9 mouse cellular contexts compared by ENCODE assay signal in genomic region chr11:83424681-83425080, GRCm38 (mm10). TPM values are rescaled to one million over a fixed set of nuclear protein-coding genes. Genes with fewer than 3 reads are reported as not detected.
A peak's percentile ranks its signal among the peaks of the same experiment; 100 is the strongest.
DNase-seq lines count a peak whose midpoint lies in the region; ATAC-seq and TF ChIP-seq lines count a peak whose summit lies in the region.
"Had no signal": no experiment of that assay in that cellular context is flagged by ENCODE, and none has a peak within 500 bp of the region (broad histone marks: within the 10 kb centered on the region; RNA-seq: fewer than 3 reads in every experiment).

No protein-coding gene starts in this region.

- H3K4me3 ChIP-seq in bone marrow, adult 2 months (replicated peaks; ENCODE audit: control insufficient read depth, low read depth, low read length), result no peak overlapping the region
- H3K4me3 ChIP-seq in embryonic facial prominence, embryonic 14.5 days (ENCODE audit: low read depth, low read length), result no peak overlapping the region
- H3K4me3 ChIP-seq in hindbrain, embryonic 10.5 days, result no peak overlapping the region
- no peak overlapping the region for H3K4me3 ChIP-seq in left cerebral cortex, adult 2 months
- no peak overlapping the region for H3K4me3 ChIP-seq in midbrain, embryonic 12.5 days
- H3K4me3 ChIP-seq: liver, embryonic 15.5 days had no signal

- H3K4me1 ChIP-seq in bone marrow, adult 2 months (ENCODE audit: control insufficient read depth, insufficient read depth, low read length), result peaks cover 1% of the 10 kb centered on the region; the same call in 1 of the 2 replicates
- no peaks in the 10 kb centered on the region for H3K4me1 ChIP-seq in embryonic facial prominence, embryonic 14.5 days (ENCODE audit: control insufficient read depth, insufficient read depth, low read length)
- peaks cover 12% of the 10 kb centered on the region for H3K4me1 ChIP-seq in hindbrain, embryonic 10.5 days (replicated peaks)
- H3K4me1 ChIP-seq in midbrain, embryonic 12.5 days, result peaks cover 3% of the 10 kb centered on the region; the same call in 1 of the 2 replicates

- peak; percentile 19; the same call in 1 of the 2 replicates for ATAC-seq in embryonic facial prominence, embryonic 14.5 days (ENCODE audit: low read depth)
- ATAC-seq in midbrain, embryonic 12.5 days (ENCODE audit: low FRiP score, low read depth), result peak; percentile 34; the same call in 1 of the 2 replicates

- H3K9ac ChIP-seq in embryonic facial prominence, embryonic 14.5 days (ENCODE audit: low read depth, low read length), result no peak overlapping the region
- no peak overlapping the region for H3K9ac ChIP-seq in midbrain, embryonic 12.5 days (replicated peaks)
- H3K9ac ChIP-seq: liver, embryonic 15.5 days had no signal

- intact Hi-C loops in left cerebral cortex, adult 2 months (cut with DNase I), result loop anchor here (1.0 to 2.0 kb wide), 2 partner anchors 67 to 98 kb away; no protein-coding TSS in a partner anchor

- no peak for TF ChIP-seq POLR2A in bone marrow, adult 2 months (IDR thresholded peaks at IDR 0.05; ENCODE audit: borderline replicate concordance, control insufficient read depth, low read depth, low read length)

- peaks cover 35% of the 10 kb centered on the region for H3K27me3 ChIP-seq in embryonic facial prominence, embryonic 14.5 days (replicated peaks; ENCODE audit: control insufficient read depth, insufficient read depth, low read length)
- peaks cover 66% of the 10 kb centered on the region for H3K27me3 ChIP-seq in hindbrain, embryonic 10.5 days (ENCODE audit: insufficient read depth, poor library complexity, severe bottlenecking)
- H3K27me3 ChIP-seq in midbrain, embryonic 12.5 days, result peaks cover 71% of the 10 kb centered on the region

- H3K36me3 ChIP-seq in embryonic facial prominence, embryonic 14.5 days (ENCODE audit: control insufficient read depth, insufficient read depth, low read length), result no peaks in the 10 kb centered on the region
- no peaks in the 10 kb centered on the region for H3K36me3 ChIP-seq in hindbrain, embryonic 10.5 days
- H3K36me3 ChIP-seq in midbrain, embryonic 12.5 days, result no peaks in the 10 kb centered on the region
- H3K36me3 ChIP-seq: liver, embryonic 15.5 days had no signal

- H3K9me3 ChIP-seq in embryonic facial prominence, embryonic 14.5 days (ENCODE audit: control insufficient read depth, low read length), result no peaks in the 10 kb centered on the region
- H3K9me3 ChIP-seq in hindbrain, embryonic 10.5 days, result no peaks in the 10 kb centered on the region
- H3K9me3 ChIP-seq in midbrain, embryonic 12.5 days, result no peaks in the 10 kb centered on the region
- H3K9me3 ChIP-seq: liver, embryonic 15.5 days had no signal

- WGBS in bone marrow, adult 2 months, result 11% methylated on average over 8 of the region's 8 CpGs
- WGBS in embryonic facial prominence, embryonic 14.5 days, result 6% methylated on average over 8 of the region's 8 CpGs
- WGBS in hindbrain, embryonic 10.5 days, result 8% methylated on average over 8 of the region's 8 CpGs
- WGBS in midbrain, embryonic 12.5 days, result 10% methylated on average over 8 of the region's 8 CpGs

- peak; percentile 73 for DNase-seq in gastrocnemius, adult 18-20 months (ENCODE audit: low spot score)
- no peak for DNase-seq in gastrocnemius, postnatal 25 days
- peak; percentile 50 for DNase-seq in embryonic facial prominence, embryonic 14.5 days (ENCODE audit: low spot score)
- peak; percentile 80 for DNase-seq in hindbrain, embryonic 10.5 days (ENCODE audit: low spot score)
- DNase-seq in left cerebral cortex, adult 2 months (ENCODE audit: extremely low spot score in 1 of 2, low spot score in 2 of 2), result peak; percentile 76 to 87
- peak; percentile 60 for DNase-seq in spleen, adult 12 weeks (ENCODE audit: low spot score)

- peak; percentile 94 for TF ChIP-seq CTCF in bone marrow, adult 2 months (IDR thresholded peaks at IDR 0.05; ENCODE audit: control insufficient read depth, insufficient read depth, low read length)
- TF ChIP-seq CTCF in left cerebral cortex, adult 2 months (IDR thresholded peaks at IDR 0.05), result peak; percentile 95

- H3K4me2 ChIP-seq in embryonic facial prominence, embryonic 14.5 days (ENCODE audit: low read depth, low read length), result no peak overlapping the region
- no peak overlapping the region for H3K4me2 ChIP-seq in midbrain, embryonic 12.5 days (replicated peaks)
- H3K4me2 ChIP-seq: liver, embryonic 15.5 days had no signal

- H3K27ac ChIP-seq in bone marrow, adult 2 months (ENCODE audit: control insufficient read depth, insufficient read depth, low read depth, low read length, poor library complexity), result no peak overlapping the region
- H3K27ac ChIP-seq in embryonic facial prominence, embryonic 14.5 days (replicated peaks; ENCODE audit: low read depth, low read length), result no peak overlapping the region
- no peak overlapping the region for H3K27ac ChIP-seq in hindbrain, embryonic 10.5 days
- no peak overlapping the region for H3K27ac ChIP-seq in left cerebral cortex, adult 2 months
- H3K27ac ChIP-seq in midbrain, embryonic 12.5 days (replicated peaks), result no peak overlapping the region
- H3K27ac ChIP-seq: liver, embryonic 15.5 days had no signal

RNA-seq across cellular contexts. Expression of gene Gas2l2, which starts 4.6 kb away (rescaled TPM):
- total RNA-seq in gastrocnemius, adult 18-20 months (2021), result not detected
- total RNA-seq in gastrocnemius, postnatal 25 days (2021), result not detected
- not detected in 2 replicates for polyA plus RNA-seq in bone marrow, adult 2 months (2011; ENCODE audit: insufficient read depth, insufficient read length, low replicate concordance, missing spikeins)
- polyA plus RNA-seq in embryonic facial prominence, embryonic 14.5 days (2014; fragmentation: Nextera tagmentation; extraction: Ambion mirVana), result 0.08 and 0.38 TPM in 2 replicates
- 0.27 and 0.39 TPM in 2 replicates for polyA plus RNA-seq in hindbrain, embryonic 10.5 days (2016; fragmentation: Nextera tagmentation; extraction: Ambion mirVana)
- total RNA-seq in left cerebral cortex, adult 2 months (2021), result not detected
- polyA plus RNA-seq in midbrain, embryonic 12.5 days (2016; fragmentation: Nextera tagmentation; extraction: Ambion mirVana), result not detected in 2 replicates
- polyA plus RNA-seq: liver, embryonic 15.5 days had no signal

RNA-seq across cellular contexts. Expression of gene 1700020L24Rik, which starts 12.8 kb away (rescaled TPM):
- not detected for total RNA-seq in gastrocnemius, adult 18-20 months (2021)
- total RNA-seq in gastrocnemius, postnatal 25 days (2021), result not detected
- polyA plus RNA-seq in bone marrow, adult 2 months (2011; ENCODE audit: insufficient read depth, insufficient read length, low replicate concordance, missing spikeins), result 17.6 and 37.4 TPM in 2 replicates
- 0.54 and 0.77 TPM in 2 replicates for polyA plus RNA-seq in embryonic facial prominence, embryonic 14.5 days (2014; fragmentation: Nextera tagmentation; extraction: Ambion mirVana)
- polyA plus RNA-seq in hindbrain, embryonic 10.5 days (2016; fragmentation: Nextera tagmentation; extraction: Ambion mirVana), result 0.97 TPM in 1 of 2 replicates, not detected in the other
- not detected for total RNA-seq in left cerebral cortex, adult 2 months (2021)
- polyA plus RNA-seq in midbrain, embryonic 12.5 days (2016; fragmentation: Nextera tagmentation; extraction: Ambion mirVana), result 0.29 TPM in 1 of 2 replicates, not detected in the other

RNA-seq across cellular contexts. Expression of gene Rasl10b, which starts 15.7 kb away (rescaled TPM):
- total RNA-seq in gastrocnemius, adult 18-20 months (2021), result under 1 TPM; 0.48 to 0.90 TPM
- under 1 TPM; 0.32 to 0.59 TPM for total RNA-seq in gastrocnemius, postnatal 25 days (2021)
- polyA plus RNA-seq in bone marrow, adult 2 months (2011; ENCODE audit: insufficient read depth, insufficient read length, low replicate concordance, missing spikeins), result 0.32 and 1.1 TPM in 2 replicates
- 2.3 and 2.9 TPM in 2 replicates for polyA plus RNA-seq in embryonic facial prominence, embryonic 14.5 days (2014; fragmentation: Nextera tagmentation; extraction: Ambion mirVana)
- polyA plus RNA-seq in hindbrain, embryonic 10.5 days (2016; fragmentation: Nextera tagmentation; extraction: Ambion mirVana), result 4.3 and 11.1 TPM in 2 replicates
- 100 to 1,000 TPM; 237 to 267 TPM for total RNA-seq in left cerebral cortex, adult 2 months (2021)
- polyA plus RNA-seq in midbrain, embryonic 12.5 days (2016; fragmentation: Nextera tagmentation; extraction: Ambion mirVana), result 13.6 and 13.9 TPM in 2 replicates

RNA-seq across cellular contexts. Expression of gene Mmp28, which starts 38.2 kb away (rescaled TPM):
- 1 to 10 TPM; 1.4 TPM for total RNA-seq in gastrocnemius, adult 18-20 months (2021)
- total RNA-seq in gastrocnemius, postnatal 25 days (2021), result 1 to 10 TPM; 2.5 to 4.5 TPM
- 0.47 and 0.92 TPM in 2 replicates for polyA plus RNA-seq in bone marrow, adult 2 months (2011; ENCODE audit: insufficient read depth, insufficient read length, low replicate concordance, missing spikeins)
- 4.3 and 4.7 TPM in 2 replicates for polyA plus RNA-seq in embryonic facial prominence, embryonic 14.5 days (2014; fragmentation: Nextera tagmentation; extraction: Ambion mirVana)
- 1.1 and 1.3 TPM in 2 replicates for polyA plus RNA-seq in hindbrain, embryonic 10.5 days (2016; fragmentation: Nextera tagmentation; extraction: Ambion mirVana)
- total RNA-seq in left cerebral cortex, adult 2 months (2021), result 1 to 10 TPM; 3.8 to 3.9 TPM
- 2.1 and 3.3 TPM in 2 replicates for polyA plus RNA-seq in midbrain, embryonic 12.5 days (2016; fragmentation: Nextera tagmentation; extraction: Ambion mirVana)

RNA-seq across cellular contexts. Expression of gene Taf15, which starts 48.2 kb away (rescaled TPM):
- 10 to 100 TPM; 18.6 to 21.3 TPM for total RNA-seq in gastrocnemius, adult 18-20 months (2021)
- 10 to 100 TPM; 20.2 to 24.3 TPM for total RNA-seq in gastrocnemius, postnatal 25 days (2021)
- 192 and 231 TPM in 2 replicates for polyA plus RNA-seq in bone marrow, adult 2 months (2011; ENCODE audit: insufficient read depth, insufficient read length, low replicate concordance, missing spikeins)
- 7.6 and 9.4 TPM in 2 replicates for polyA plus RNA-seq in embryonic facial prominence, embryonic 14.5 days (2014; fragmentation: Nextera tagmentation; extraction: Ambion mirVana)
- polyA plus RNA-seq in hindbrain, embryonic 10.5 days (2016; fragmentation: Nextera tagmentation; extraction: Ambion mirVana), result 9.2 and 11.3 TPM in 2 replicates
- total RNA-seq in left cerebral cortex, adult 2 months (2021), result 10 to 100 TPM; 71.9 to 74.1 TPM
- polyA plus RNA-seq in midbrain, embryonic 12.5 days (2016; fragmentation: Nextera tagmentation; extraction: Ambion mirVana), result 13.3 and 17.0 TPM in 2 replicates
